Comparison of ENCODE assay signal across 8 mouse cellular contexts in genomic region chr13:92241426-92241825, GRCm38 (mm10).
A peak's percentile ranks its signal among the peaks of the same experiment; 100 is the strongest.
DNase-seq lines count a peak whose midpoint lies in the region; ATAC-seq lines count a peak whose summit lies in the region.

No protein-coding gene starts in this region.

- peak; percentile 3 for DNase-seq in lung, postnatal 36 days
- no peak for DNase-seq in lung, postnatal 14 days
- peak; percentile 53 for DNase-seq in NIH3T3 (ENCODE audit: low read depth)
- DNase-seq in natural killer cell, adult 2 months (ENCODE audit: low spot score in 2 of 2): peak; percentile 65 to 83
- no peak for DNase-seq in spleen, adult 18-20 months
- no peak for DNase-seq in spleen, postnatal 4 days (ENCODE audit: low spot score in 2 of 2)
- no peak for DNase-seq in frontal cortex, postnatal 25 days (ENCODE audit: low spot score in 2 of 2)

- peak; percentile 94 for ATAC-seq in granulocyte monocyte progenitor cell, adult 5-6 weeks (replicated peaks; ENCODE audit: poor library complexity, severe bottlenecking)

Comparison
In these comparisons a context has a peak if more than half of its experiments do, and no peak if none do; other contexts are left out.
1. DNase-seq: peak in lung, postnatal 36 days (single experiment), NIH3T3 (single experiment) and natural killer cell, adult 2 months (2 of 2); none in lung, postnatal 14 days (single experiment), spleen, adult 18-20 months (0 of 2), spleen, postnatal 4 days (0 of 2) and frontal cortex, postnatal 25 days (0 of 2).